Mouse (Mus musculus) urinary bladder, adult 2 months (tissue): Measurements from ENCODE around the gene Rpap1. TPM values are rescaled to one million over a fixed set of nuclear protein-coding genes. Genes with fewer than 3 reads are reported as not detected.
A peak's percentile ranks its signal among the peaks of the same experiment; 100 is the strongest.

ENCODE experiments used
- DNase-seq: peaks from one replicate; pipeline ENCODE4 v3.0.0; 2022; ENCODE audit warnings: low spot score
- polyA plus RNA-seq: library from polyadenylated mRNA; depleted of rRNA; stranded (reverse); fragments of >200 nt; gene quantifications from 2 replicates; pipeline ENCODE4 v1.2.3, GENCODE M21; 2012; rRNA removed

The Rpap1 gene
- polyA plus RNA-seq, result 12.0 and 13.7 TPM in 2 replicates

DNA sequence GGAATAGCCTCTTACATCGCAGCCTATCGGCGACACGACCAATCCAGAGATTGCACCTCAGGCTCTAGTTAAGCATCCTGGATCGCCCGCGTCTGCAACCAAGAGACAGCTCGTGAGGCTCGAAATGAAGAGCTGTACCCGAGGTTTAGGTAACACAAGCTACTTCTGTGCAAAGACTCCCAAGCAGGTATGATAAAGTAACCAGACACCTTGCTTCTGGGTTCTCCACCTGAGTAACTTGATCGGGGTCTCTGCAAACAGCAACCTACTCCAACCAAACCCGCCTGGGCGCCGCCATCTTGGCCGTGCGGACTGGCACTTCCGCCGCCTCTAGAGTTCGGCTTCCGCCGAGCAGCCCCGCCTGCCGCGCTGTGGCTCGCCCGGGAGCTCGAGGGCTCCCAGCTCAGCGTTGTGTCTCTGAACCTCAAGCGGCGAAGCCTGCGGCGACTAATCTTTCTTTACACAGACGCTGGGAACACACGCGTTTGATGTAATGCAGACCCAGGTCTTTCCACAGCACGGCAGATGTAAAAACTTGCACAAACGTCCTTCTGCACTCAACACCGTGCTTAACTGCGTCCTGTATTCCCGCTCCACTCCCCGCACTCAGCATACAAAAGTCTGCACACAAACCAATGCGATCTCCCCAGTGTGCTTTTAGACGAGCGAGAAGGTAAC, at the start of gene Rpap1:
Gene Rpap1, minus strand, starts transcription at position 332 of the 678 bp plus-strand sequence.
- DNase-seq, result peak; percentile 75

DNA sequence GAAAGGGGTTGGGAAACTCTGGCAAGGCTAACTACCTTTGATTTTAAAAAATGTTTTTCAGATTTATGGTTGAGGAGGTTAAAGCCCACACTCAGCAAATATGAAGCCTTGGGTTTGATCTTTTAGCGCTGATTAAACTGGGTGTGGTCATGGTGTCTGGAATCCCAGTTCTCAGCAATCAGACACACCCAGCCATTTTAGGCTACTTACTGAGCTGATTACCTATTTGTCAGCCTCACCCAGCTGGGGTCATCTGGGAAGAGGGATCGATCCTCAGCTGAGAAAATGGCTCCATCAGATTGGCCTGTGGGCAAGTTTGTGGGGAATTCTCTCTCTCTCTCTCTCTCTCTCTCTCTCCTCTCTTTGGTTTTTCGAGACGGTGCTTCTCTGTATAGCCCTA, 46.9 kb upstream of the Rpap1 start:
- no peak for DNase-seq

DNA sequence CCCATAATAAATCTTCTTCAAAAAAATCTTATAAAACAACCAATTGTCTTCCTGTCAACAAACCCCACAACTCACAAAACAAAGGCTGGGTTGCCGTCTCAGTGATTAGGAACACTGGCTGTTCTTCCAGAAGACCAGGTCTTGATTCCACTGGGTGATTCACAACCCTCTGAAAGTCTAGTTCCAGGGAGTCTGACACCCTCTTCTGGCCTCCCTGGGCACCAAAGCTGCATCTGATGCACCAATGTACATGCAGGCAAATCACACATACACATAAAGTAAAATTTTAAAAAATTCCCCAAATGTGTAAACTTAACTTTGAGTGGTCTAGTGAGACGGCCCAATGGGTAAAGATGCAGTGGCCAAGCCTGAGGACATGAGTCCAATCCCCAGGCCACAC, 43.2 kb upstream of the Rpap1 start:
- no peak for DNase-seq

DNA sequence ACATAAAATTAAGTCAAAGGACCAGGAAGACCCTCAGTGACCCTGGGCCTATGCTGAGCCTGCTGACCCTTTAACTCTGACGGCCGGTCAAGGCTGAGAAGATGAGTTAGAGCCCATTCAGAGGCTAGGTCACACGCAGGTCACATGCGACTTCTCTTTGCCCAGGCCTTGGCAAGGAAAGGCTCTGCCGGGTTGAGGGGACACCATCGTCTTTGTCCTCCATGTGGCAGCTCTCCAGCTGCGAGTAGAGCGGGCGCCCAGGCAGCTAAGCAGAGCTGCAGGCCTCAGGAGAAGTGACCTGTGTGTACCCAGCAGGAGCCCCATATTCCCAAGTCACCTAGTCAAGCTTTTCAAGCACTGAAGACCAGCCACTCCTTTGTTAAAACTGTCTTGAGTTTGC, 33.8 kb upstream of the Rpap1 start:
- no peak for DNase-seq

DNA sequence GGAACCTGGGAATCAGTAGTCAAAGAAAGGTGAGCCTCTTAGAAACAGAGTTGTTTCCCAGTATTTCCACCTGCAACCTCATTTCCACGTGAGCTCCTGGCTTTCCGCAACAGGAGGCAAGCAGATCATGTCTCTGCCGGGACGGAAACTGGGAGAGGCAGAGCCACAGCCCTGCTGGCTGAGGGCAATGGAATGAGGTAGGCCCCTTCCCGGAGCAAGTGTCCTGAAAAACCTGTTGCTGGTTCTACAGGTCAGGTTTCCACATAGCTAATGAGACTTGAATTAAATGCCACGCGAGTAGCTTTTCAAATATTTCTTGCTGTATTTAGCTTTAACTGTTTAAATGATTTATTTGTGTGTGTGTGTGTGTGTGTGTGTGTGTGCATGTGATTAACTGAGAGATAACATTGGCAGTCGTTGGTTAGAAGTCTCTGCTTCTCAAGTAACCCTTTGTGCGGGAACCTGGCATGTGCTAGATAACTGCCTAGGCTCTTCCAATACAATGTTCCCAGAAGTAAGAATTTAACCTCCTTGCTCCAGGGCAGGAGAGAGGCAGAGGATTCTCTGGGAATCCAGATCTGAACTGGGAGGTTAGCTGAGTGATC, 31.4 kb upstream of the Rpap1 start:
- no peak for DNase-seq

DNA sequence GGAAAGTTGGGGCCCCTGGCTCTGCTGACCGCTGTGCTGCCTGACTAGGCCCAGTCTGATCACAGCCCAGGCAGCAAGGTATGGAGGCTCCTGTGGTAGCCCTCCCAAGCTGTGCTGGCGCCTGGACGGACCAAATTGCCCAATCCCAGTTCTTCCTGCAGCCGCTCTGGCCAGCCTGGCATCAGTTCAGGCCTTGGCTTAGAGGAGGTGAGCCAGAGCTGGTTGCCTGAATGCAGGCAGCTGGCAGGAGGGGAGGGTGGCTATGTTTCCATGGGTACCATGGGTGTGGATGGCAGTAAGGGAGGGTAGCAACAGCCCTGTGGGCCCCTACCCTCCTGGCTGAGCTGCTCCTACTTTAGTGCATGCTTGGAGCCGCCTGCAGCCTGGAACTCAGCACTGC, 29.7 kb upstream of the Rpap1 start:
- DNase-seq, result no peak

DNA sequence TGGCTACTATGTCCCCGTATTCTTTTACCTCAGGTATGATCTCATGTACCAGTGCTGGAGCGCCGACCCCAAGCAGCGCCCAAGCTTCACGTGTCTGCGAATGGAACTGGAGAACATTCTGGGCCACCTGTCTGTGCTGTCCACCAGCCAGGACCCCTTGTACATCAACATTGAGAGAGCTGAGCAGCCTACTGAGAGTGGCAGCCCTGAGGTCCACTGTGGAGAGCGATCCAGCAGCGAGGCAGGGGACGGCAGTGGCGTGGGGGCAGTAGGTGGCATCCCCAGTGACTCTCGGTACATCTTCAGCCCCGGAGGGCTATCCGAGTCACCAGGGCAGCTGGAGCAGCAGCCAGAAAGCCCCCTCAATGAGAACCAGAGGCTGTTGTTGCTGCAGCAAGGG, 29.3 kb upstream of the Rpap1 start:
- no peak for DNase-seq

DNA sequence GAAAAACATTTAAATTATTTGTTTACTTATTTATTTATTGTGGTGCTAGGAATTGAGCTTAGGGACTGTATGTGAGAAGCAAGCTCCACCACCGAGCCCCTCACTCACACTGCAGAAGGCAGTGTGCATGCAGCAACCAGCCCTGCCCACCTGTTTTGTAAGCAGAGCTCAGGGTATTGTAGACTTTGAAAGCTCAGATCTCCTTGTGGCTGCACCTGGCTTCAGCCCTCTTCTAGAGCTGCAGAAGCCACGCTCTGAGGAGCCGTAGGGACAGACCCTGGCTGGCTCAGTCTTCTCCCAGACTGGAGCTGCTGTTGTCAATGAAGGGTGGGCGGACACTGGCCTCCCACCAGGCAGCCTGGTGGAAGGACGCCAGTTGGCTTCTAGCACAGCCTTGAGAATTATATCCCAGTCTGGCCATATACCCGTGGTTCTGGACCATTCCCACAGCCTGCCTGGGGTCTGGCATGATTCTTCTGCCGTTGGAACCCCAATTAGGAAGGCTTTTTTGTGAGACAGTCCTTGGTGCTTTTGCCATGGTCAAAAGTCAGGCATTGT, 27.1 kb upstream of the Rpap1 start:
- DNase-seq, result no peak

DNA sequence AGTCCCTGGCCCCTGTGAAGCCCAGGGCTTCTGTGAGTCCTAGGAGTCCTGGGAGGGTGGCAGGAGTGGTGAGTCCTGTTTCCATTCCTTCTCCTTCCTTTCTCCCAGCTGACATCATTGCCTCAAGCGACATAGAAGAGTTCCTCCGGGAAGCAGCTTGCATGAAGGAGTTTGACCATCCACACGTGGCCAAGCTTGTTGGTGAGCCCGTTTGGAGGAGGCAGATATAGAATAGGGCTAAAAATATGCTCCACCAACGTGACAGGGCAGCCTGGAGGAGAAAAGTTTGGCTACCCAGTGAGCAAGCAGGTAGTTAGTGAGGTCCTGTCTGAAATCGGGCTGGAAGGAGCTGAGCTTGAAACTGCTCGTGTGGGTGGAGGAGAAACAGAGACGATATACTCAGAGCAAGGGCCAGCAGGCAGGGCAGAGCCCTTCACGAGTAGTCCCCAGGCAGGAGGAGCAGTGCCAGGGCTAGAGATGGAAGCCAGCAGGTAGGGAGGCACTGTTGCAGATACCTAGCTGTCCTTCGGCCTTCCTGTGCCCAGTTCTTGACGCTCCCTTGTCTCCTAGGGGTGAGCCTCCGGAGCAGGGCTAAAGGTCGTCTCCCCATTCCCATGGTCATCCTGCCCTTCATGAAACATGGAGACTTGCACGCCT, 24.3 kb upstream of the Rpap1 start:
- DNase-seq, result no peak

DNA sequence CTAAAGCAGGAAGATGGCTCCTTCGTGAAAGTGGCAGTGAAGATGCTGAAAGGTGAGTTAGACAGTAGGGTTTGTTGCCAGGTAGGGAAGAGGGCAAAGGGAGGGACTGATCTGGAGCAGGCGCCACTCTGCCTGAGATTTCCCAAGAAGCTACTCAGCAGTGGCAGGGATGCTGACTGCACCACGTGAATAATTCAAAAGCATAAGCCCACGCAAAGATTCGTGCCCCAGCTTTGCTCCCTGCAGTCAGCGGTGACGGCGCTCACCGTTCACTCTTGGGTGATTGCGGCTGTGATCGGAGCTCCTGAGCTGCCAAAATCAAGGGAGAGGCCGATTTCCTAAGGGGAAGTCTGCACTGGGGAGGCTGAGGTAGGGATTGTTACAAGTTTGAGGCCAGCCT, 23.6 kb upstream of the Rpap1 start:
- no peak for DNase-seq

DNA sequence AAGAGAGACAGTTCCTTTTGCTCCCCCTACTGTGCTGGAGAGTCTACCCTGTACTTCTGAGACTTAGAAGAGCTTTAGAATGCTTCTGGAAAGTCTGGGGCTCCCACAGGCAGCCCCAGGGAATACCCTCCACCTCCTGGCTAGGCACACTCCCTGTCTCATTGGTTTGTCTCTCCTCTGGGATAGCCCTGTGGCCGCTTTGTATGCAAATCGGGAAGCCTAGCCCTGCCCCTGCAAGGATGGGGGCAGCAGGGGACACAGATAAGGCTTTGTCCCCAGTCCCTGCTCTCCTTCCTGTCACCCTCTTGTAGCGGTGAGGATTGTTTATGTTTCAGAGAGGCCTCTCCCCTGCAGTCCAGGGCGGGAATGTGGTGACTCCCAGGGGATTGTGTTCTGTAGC, 21.5 kb upstream of the Rpap1 start:
- no peak for DNase-seq

DNA sequence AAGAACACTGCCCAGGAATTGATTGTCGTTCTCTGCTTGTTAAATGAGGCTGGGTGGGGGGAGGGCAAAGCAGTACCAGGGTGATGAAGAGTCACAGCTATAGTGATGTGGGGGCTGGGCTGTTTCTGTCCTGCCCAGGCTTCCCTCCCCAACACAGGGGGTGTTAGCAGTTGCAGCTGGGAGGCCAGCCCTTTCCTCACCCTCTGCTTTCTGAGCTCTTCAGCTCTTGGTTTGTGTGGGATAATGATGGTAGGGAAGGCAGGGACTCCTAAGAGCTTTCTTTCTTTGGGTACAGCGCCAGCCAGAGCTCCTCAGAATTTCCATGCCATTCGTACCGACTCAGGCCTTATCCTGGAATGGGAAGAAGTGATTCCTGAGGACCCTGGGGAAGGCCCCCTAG, 21.1 kb upstream of the Rpap1 start:
- no peak for DNase-seq

DNA sequence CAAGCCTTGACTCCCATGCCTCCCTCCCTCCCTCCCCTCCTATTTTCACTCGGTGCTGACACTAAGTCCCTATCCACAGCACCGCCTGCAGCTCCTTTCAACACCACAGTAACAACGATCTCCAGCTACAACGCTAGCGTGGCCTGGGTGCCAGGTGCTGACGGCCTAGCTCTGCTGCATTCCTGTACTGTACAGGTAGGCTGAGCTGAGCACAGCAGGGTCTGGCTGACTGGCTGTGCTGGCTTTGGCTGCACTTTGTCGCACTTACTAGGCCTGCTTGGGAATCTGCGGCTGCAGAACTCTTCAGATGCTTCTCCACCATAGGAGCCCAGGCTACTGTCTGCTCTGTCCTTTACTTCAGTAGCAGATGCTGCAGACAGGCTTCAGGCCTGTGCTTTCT, 18.2 kb upstream of the Rpap1 start:
- no peak for DNase-seq

DNA sequence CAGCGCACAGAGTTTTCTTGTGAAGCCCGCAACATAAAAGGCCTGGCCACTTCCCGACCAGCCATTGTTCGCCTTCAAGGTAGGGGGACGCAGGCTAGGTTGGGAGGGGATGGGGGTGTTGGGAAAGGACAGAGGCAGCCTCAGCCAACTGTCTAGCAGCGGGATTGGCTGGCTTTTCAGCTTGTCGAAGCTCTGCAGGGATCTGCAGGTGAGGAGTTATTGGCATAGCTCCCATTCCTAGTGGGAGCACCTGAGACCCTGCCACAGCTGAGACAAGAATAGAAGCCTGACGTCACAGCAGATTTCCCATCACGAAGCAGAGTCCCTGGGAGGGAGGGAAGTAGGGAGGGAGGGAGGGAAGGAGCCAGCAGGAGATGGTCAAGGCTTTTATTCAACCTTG, 17.4 kb upstream of the Rpap1 start:
- no peak for DNase-seq

DNA sequence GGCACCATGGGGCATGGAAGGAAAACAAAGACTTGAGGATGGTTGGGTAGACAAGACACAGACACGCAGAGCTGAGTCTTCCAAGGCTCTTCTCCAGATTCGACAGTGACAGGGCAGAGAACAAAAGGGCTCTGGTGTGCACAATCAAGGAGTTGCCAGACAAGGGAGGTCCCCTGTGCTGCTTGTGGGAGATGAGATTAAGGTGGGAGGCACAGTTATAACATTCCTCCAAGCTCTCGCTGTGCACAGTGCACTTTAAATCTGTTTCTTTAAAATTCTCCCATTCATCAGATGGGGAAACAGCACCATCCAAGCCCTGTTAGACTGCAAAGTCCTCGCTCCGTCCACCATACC, 16.9 kb upstream of the Rpap1 start:
- no peak for DNase-seq

DNA sequence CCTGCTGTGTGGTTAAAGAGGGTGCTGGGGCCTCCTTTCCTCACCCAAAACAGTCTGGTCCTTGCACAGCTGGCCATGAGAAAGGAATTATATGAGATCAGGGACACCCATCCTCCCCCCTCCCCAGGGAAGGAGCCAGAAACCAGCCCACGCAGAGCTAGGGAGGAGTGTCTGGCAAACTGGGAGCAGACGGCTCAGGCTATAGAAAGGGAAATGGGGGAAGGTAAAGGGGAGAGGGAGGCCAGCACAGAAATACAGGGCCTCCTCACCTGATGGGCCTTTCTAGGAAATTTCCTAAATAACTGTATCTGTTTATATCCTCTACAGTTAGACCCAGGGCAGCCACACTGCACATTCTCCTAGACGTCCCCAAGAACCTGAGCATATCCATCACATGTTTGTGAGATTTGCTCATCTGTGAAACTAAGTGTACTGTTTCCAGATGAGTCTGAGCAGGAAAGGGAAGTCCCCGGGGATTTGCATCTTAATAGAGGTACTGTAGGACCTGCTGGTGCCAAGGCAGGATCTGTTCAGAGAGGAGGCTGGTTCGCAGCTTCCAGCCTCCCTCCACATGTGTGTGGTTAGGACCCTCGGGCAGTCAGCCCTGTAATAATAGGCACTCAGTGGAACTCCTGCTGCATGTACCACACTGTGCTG, 16.4 kb upstream of the Rpap1 start:
- DNase-seq, result no peak

DNA sequence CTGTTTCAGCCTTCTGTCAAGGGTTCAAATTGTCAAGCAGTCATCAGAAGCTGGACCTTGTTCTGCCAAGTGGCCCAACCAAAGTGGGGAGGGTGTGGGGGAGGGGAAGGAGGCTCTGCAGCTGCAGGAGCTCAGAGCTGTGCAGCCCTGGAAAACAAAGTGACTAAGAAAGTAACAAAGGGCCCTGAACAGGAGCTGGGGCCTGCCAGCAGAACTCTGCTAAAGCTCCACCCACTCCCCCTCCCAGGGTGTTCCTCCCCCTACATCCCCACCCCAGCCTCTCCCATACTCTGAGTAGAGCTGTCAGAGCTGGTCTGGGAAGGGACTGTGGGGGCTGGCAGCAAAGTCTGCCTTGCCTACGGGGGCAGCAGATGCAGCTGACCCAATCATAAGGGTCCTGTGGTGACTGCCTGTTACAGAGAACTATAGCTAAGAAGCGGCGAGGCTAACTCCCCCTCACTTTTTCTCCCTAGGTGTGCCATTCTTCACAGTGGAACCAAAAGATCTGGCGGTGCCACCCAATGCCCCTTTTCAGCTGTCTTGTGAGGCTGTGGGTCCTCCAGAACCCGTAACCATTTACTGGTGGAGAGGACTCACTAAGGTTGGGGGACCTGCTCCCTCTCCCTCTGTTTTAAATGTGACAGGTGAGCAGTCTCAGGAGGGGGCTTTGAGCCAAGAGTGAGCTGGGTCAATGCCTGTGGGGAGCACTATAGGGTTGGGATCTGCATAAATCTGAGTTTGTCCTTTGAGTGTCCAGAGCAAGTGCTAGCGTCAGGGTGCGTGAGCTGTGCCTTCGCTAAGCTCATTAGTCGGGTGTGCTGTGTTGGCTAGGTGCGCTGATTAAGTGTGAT, 15.7 kb upstream of the Rpap1 start:
- no peak for DNase-seq

DNA sequence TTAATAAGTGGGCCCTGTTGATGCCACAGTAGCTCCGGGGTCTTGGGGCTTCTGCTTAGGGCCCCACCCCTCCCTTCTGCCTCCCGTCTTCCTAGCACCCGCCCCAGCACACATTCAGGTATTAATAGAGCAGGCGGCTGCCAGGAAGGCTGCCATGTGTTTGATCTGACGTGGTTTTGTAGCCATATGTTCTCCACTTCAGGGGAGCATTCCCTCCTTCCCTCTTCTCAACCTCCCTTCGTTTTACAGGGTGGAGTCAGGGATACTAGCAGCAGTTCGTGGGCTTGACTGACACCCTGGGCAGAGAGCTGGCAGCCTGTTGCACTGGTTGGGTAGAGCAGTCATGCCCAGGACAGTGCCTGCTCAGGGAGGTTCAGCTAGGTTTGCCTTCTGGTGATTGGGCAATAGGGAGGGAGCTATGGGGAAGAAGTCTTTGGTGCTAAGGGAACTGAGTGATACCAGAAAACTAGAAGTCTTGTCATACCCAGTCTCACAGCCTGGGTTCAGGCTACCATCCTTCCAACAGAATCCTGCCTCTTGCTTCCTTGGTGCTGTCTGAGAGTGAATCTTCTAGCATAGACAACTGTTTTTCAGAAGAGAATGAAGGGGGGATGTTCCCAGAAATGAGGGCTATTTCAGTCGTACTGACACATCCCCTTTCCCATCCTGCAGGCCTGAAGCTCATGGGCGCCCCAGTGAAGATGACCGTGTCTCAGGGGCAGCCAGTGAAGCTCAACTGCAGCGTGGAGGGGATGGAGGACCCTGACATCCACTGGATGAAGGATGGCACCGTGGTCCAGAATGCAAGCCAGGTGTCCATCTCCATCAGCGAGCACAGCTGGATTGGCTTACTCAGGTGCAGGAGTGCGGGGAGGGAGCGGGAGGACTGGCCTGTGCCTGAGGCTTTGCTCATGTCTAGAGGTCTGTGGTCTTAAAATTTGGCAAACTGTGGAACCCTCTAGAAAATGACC, 13.8 kb upstream of the Rpap1 start:
- no peak for DNase-seq

DNA sequence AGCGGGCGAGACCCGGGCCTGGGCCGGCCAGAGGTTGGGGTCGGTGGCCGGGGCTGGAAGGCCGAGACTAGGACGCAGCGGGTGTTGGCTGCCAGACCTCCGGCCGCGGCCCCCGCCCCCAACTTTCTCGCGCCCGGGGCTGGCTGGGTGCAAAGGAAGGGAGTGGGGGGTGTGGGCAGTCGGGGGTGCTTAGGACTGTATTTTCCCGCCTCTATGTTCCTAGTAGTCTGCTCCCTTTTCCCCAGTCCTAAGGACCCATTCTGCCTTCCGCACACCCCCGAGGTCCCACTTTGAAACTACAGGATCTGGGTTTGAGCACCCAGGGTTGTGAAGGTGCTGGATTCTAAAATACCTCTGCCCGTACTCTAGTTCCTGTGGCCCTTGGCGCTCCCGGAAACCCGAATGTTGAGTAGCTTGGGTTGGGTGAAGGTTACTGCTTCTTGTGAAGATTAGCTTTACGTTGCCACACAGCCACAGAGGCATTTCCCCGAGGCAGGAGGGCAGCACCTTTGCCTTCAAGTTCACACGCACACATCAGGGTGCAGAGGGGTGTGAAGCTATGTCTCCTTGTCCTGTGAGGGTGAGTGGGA, 12.7 kb upstream of the Rpap1 start:
- DNase-seq, result no peak
